Mouse (Mus musculus) midbrain, embryonic 16.5 days (tissue): ENCODE measurements around the gene Anln. TPM values are rescaled to one million over a fixed set of nuclear protein-coding genes. Genes with fewer than 3 reads are reported as not detected.
"Not testable (repeated sequence)": the region's sequence is repeated elsewhere in the genome, so short reads cannot be mapped to it uniquely, and the experiment has no call there.

Experiments
- ATAC-seq: fragments of 200-750 bp; cut with Nextera tagmentation; 2 replicates; pipeline ENCODE4 v1.8.0; 2017; ENCODE audit warnings: moderate TSS enrichment
- H3K27ac ChIP-seq: fragments of 300-500 bp; sonication (generic); 2 replicates; pipeline ENCODE4 v1.5.1; 2014; ENCODE audit warnings: mild to moderate bottlenecking, low read length, mixed read lengths
- H3K27me3 ChIP-seq: fragments of 300-500 bp; sonication (generic); 2 replicates; pipeline ENCODE4 v1.6.1; 2014; ENCODE audit warnings: low read depth, low read length, mixed read lengths; ENCODE audit not compliant: control insufficient read depth, insufficient read depth
- H3K36me3 ChIP-seq: fragments of 300-500 bp; sonication (generic); 2 replicates; pipeline ENCODE4 v1.6.1; 2014; ENCODE audit warnings: mild to moderate bottlenecking, low read length, moderate library complexity, mixed read lengths; ENCODE audit not compliant: control insufficient read depth, insufficient read depth
- H3K4me1 ChIP-seq: fragments of 300-500 bp; sonication (generic); 2 replicates; pipeline ENCODE4 v1.6.1; 2014; ENCODE audit warnings: mild to moderate bottlenecking, low read length, mixed read lengths; ENCODE audit not compliant: control insufficient read depth, insufficient read depth
- H3K4me2 ChIP-seq: fragments of 300-500 bp; sonication (generic); 2 replicates; pipeline ENCODE4 v1.6.1; 2014; ENCODE audit warnings: mild to moderate bottlenecking, low read length, mixed read lengths
- H3K4me3 ChIP-seq: fragments of 300-500 bp; sonication (generic); 2 replicates; pipeline ENCODE4 v1.5.1; 2014; ENCODE audit warnings: low read depth, mild to moderate bottlenecking, low read length, moderate library complexity, mixed read lengths
- H3K9ac ChIP-seq: fragments of 300-500 bp; sonication (generic); 2 replicates; pipeline ENCODE4 v1.6.1; 2014; ENCODE audit warnings: low read depth, low read length, mixed read lengths
- H3K9me3 ChIP-seq: fragments of 300-500 bp; sonication (generic); replicated peaks from 2 replicates; pipeline ENCODE4 v1.6.1; 2014; ENCODE audit warnings: mild to moderate bottlenecking, low read length, mixed read lengths; ENCODE audit not compliant: control insufficient read depth, poor library complexity, severe bottlenecking
- WGBS: fragments of 180-500 bp; shearing (Covaris S2); extraction: QIAGEN DNeasy Blood & Tissue Kit; methylation state at CpG from one replicate; pipeline ENCODE4 v1.1.7; 2014; 5-methylcytosine and 5-hydroxymethylcytosine counted together
- polyA plus RNA-seq: library from polyadenylated mRNA; unstranded; fragments of >200 nt; fragmentation: Nextera tagmentation; extraction: Ambion mirVana; gene quantifications from 2 replicates; pipeline ENCODE4 v1.2.1, GENCODE M21; 2015

Anln gene
- polyA plus RNA-seq, 1 experiment from 2014 or later, result 3.4 TPM

- not testable (repeated sequence) for H3K36me3 ChIP-seq, H3K4me1 ChIP-seq, H3K4me3 ChIP-seq, H3K9me3 ChIP-seq, H3K4me2 ChIP-seq, H3K27ac ChIP-seq, H3K9ac ChIP-seq, H3K27me3 ChIP-seq, ATAC-seq
- 25% methylated on average over 4 of the region's 4 CpGs for WGBS
Observed at GRCm38 (mm10) chr9:22408344-22408743, 19.4 kb upstream of the Anln start.

- H3K9ac ChIP-seq, H3K27me3 ChIP-seq, H3K4me1 ChIP-seq, H3K9me3 ChIP-seq, H3K27ac ChIP-seq, H3K4me3 ChIP-seq, ATAC-seq, H3K36me3 ChIP-seq, H3K4me2 ChIP-seq: not testable (repeated sequence)
- WGBS, result 71% methylated on average over 3 of the region's 4 CpGs
Observed at GRCm38 (mm10) chr9:22407633-22408032, 18.6 kb upstream of the Anln start.

- H3K27me3 ChIP-seq, result no peaks in the 10 kb centered on the region
- no peak for ATAC-seq
- 80% methylated on average over 3 of the region's 3 CpGs for WGBS
- H3K4me3 ChIP-seq, result no peak overlapping the region
- no peak overlapping the region for H3K27ac ChIP-seq
- no peaks in the 10 kb centered on the region for H3K4me1 ChIP-seq
- no peak overlapping the region for H3K9ac ChIP-seq
- H3K9me3 ChIP-seq, result no peaks in the 10 kb centered on the region
- H3K36me3 ChIP-seq, result no peaks in the 10 kb centered on the region
- H3K4me2 ChIP-seq, result no peak overlapping the region
Observed at GRCm38 (mm10) chr9:22405414-22405813, 16.4 kb upstream of the Anln start.

GRCm38 (mm10) chr9:22403501-22403900 is 14.5 kb upstream of the Anln start:
- H3K4me3 ChIP-seq, H3K4me2 ChIP-seq, H3K9ac ChIP-seq, H3K27ac ChIP-seq, H3K27me3 ChIP-seq, ATAC-seq, H3K36me3 ChIP-seq, H3K9me3 ChIP-seq, H3K4me1 ChIP-seq: not testable (repeated sequence)
- 71% methylated on average over 2 of the region's 2 CpGs for WGBS

GRCm38 (mm10) chr9:22402976-22403375 is 14.0 kb upstream of the Anln start:
- Histone ChIP-seq H3K27ac (no peak overlapping the region), H3K4me2 (no peak overlapping the region), H3K9me3 (no peaks in the 10 kb centered on the region), H3K4me3 (no peak overlapping the region), H3K36me3 (no peaks in the 10 kb centered on the region), H3K4me1 (no peaks in the 10 kb centered on the region), H3K27me3 (no peaks in the 10 kb centered on the region), H3K9ac (no peak overlapping the region)
- ATAC-seq, result no peak
- WGBS, result 84% methylated on average over 3 of the region's 3 CpGs

GRCm38 (mm10) chr9:22402001-22402400 is 13.0 kb upstream of the Anln start:
- Histone ChIP-seq H3K27ac (no peak overlapping the region), H3K27me3 (no peaks in the 10 kb centered on the region), H3K4me1 (no peaks in the 10 kb centered on the region), H3K9me3 (no peaks in the 10 kb centered on the region), H3K9ac (no peak overlapping the region), H3K4me3 (no peak overlapping the region), H3K36me3 (no peaks in the 10 kb centered on the region), H3K4me2 (no peak overlapping the region)
- ATAC-seq, result no peak
- WGBS, result 91% methylated on average over 6 of the region's 6 CpGs

GRCm38 (mm10) chr9:22399021-22399420 is 10.0 kb upstream of the Anln start:
- WGBS, result 89% methylated on average over 4 of the region's 4 CpGs
- H3K9me3 ChIP-seq, result no peaks in the 10 kb centered on the region

GRCm38 (mm10) chr9:22394725-22395124 is 5.7 kb upstream of the Anln start:
- Histone ChIP-seq H3K27me3 (no peaks in the 10 kb centered on the region), H3K4me2 (no peak overlapping the region), H3K9me3 (no peaks in the 10 kb centered on the region), H3K36me3 (no peaks in the 10 kb centered on the region), H3K27ac (no peak overlapping the region), H3K4me3 (no peak overlapping the region), H3K4me1 (no peaks in the 10 kb centered on the region), H3K9ac (no peak overlapping the region)
- ATAC-seq, result no peak
- 91% methylated on average over 2 of the region's 2 CpGs for WGBS

More at GRCm38 (mm10) chr9:22399021-22399420, 10.0 kb upstream of the Anln start:
- ATAC-seq, result no peak
- Histone ChIP-seq H3K36me3 (no peaks in the 10 kb centered on the region), H3K27ac (no peak overlapping the region), H3K4me2 (no peak overlapping the region), H3K27me3 (no peaks in the 10 kb centered on the region), H3K4me3 (no peak overlapping the region), H3K4me1 (no peaks in the 10 kb centered on the region), H3K9ac (no peak overlapping the region)

- H3K9me3 ChIP-seq, result no peaks in the 10 kb centered on the region
- H3K4me2 ChIP-seq, result no peak overlapping the region
- H3K36me3 ChIP-seq, result no peaks in the 10 kb centered on the region
- no peak overlapping the region for H3K27ac ChIP-seq
- H3K27me3 ChIP-seq, result no peaks in the 10 kb centered on the region
- H3K4me3 ChIP-seq, result no peak overlapping the region
- H3K9ac ChIP-seq, result no peak overlapping the region
- 97% methylated on average over 5 of the region's 5 CpGs for WGBS
- H3K4me1 ChIP-seq, result peaks cover 4% of the 10 kb centered on the region
- ATAC-seq, result no peak
Observed at GRCm38 (mm10) chr9:22390390-22390789, 1.4 kb upstream of the Anln start.
